Mouse (Mus musculus) layer of hippocampus, postnatal 10 days (tissue): ENCODE measurements around the gene Plcxd2. TPM values are rescaled to one million over a fixed set of nuclear protein-coding genes. Genes with fewer than 3 reads are reported as not detected.

Experiments used
- DNase-seq, 2 experiments: peaks; one replicate each; pipeline ENCODE4 v3.0.0; 2021; ENCODE audit warnings: low spot score in 2 of 2
- long read RNA-seq: library from polyadenylated mRNA; stranded (forward); transcript quantifications from one replicate; pipeline ENCODE4 v2.0.0, GENCODE M21; 2023
- total RNA-seq, 2 experiments: library from RNA; stranded (reverse); gene quantifications; 2 replicates each; pipeline ENCODE4 v1.2.3; 2021

Plcxd2 gene
- 10 to 100 TPM; 32.8 to 34.0 TPM for total RNA-seq
- long read RNA-seq, partial matches to known transcripts = 0 of 6 reads
- long read RNA-seq, other reads (novel, unspliced or antisense) = 6 of 6 reads

DNA sequence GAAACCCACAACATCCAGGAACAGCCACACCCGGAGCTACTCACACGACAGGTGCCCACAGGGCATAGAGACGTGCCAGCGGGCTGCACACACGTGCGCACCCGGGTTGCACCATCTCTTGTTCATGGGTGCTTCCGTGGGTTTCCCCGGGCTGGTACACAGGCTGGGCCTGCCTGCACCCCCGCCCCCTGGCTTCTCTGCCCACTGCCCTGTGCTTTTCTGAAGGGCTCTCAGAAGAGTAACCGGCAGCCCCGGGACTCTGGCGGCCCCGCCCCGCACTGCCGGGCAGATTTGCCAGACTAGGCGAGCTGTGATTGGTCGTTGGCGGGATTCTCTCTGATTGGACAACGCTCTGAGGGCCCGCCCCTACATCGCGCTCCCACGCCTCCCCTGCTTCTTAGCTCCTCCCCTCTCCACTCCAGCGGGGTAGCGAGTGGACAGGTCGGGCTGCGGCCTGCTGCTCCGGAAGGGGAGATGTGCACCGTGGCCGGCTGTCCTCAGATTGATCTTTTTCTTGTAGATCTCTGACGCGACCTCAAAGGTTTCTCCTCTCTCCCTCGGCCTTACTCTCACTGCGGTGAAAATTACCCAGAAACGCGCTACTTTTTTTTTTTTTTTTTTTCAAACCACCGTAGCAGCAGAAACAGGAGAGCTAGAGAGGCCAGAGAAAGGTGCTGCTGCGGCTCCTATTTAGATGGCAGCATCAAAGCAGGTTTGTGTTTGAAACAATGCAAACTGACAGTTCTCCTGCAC, at the start of gene Plcxd2:
TSS of gene Plcxd2 (minus strand) at position 66 of the 753 bp plus-strand sequence.
- DNase-seq = peak; percentile 92 to 93

DNA sequence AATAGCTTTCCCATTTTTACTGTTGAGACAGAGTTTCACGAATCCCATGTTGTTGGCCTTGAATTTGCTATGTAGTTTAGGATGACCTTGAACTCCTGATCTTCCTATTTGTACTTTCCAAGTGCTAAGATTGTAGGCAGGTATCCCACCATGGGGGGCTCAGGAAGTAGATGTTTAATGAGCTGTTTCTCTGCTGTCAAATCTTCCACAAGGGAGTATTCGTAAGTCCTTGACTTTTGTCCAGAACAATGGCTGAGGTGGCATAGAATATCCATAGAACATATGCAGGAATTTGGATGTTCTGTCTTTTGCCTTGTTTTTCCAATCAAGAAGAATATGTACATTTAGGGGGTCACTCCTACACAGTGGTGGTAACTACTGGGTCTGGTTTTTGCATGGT, 36.9 kb upstream of the Plcxd2 start:
- no peak for DNase-seq

DNA sequence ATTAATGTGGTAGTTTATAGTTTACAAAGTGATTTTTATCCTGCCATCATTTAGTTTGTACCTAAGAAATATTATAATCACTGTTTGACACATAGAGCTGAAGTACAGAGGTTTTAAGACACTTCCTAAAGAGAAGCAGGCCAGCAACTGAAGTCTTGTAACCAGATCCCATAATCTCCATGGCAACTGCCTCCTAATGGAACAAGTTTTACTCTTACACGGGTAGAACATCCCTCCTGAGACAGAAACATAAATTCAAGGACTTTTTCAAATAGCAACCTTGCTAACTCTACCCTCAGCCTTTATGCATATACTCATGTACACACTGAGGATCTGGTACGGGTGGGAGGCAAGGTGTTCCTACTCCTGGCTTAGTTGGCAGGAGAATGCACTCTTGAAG, 26.2 kb upstream of the Plcxd2 start:
- no peak for DNase-seq

DNA sequence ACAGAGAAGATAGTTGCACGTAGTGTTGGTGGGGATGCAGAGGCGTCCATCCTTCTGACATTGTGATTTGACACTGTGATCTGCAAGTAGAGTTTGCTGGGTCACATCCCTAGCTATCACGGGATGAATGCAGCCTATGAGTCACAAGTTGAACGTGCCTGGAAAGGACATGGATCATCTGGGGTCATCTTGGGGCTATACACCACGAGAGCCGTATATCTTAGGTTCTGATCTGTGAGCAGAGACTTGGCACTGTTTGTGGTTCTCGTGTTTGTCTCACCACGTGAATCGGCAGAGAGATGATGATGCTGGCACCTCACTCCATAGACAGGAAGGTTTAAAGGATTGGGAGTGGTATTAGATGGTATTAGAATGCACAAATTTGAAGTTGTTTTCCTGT, 23.9 kb upstream of the Plcxd2 start:
- DNase-seq = no peak

DNA sequence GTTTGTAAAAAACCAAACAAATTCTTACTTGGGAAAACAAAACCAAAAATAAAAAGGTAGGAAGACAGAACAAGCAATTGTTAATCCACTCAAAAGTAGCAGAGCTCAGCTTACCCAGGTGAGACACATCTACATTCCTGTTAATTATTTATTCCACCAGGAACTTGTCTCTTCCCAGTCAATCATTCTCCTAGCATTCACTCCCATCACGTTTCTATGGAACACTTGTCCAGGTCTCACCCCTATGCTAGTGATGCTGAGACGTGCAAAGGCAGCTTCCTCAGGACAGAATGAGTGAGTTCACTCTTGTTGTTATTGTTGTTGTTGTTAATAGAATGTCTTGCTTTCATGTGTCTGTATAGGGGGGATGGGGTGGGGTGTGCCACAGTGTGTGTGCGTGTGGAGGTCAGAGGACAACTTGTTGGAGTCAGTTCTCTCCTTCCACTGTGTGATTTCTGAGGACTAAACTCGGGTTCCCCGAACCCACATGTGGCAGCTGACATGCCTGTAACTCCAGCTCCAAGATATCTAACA, 13.0 kb upstream of the Plcxd2 start:
- DNase-seq = no peak

DNA sequence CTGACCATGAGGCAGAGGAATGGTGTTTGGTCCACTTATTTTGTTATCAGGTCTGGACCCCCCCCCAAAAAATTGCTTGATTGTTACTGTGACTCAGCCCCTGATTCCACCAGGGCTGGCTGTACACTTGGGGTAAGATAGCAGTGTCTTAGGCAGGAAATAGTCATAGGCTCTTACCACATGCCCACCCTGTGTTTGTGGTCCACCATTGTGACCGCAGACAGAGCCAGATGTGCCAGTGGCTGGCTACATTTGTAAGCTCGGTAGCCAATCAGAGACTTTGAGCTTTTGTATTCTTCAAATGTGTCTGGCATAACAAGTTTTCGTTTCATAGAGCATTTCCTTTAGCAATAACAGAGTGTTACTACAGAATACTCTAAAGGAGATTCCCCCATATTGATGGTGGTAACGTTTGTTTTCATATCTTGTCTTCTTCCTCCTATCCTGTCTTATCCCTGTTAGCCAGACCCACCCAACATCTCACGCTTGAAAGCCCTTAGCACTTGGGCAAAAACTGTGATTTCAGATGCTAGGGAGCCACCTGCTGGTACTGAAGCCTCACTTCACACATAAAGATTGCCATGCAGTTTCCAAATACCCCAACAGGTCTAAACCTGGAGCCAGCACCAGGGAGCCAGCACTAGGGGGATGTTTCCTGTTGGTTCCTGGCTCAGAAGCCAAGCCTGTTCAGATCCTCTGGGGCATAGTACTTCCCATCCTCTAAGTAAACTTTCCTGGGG, 12.3 kb upstream of the Plcxd2 start:
- peak; percentile 67 to 73 for DNase-seq

DNA sequence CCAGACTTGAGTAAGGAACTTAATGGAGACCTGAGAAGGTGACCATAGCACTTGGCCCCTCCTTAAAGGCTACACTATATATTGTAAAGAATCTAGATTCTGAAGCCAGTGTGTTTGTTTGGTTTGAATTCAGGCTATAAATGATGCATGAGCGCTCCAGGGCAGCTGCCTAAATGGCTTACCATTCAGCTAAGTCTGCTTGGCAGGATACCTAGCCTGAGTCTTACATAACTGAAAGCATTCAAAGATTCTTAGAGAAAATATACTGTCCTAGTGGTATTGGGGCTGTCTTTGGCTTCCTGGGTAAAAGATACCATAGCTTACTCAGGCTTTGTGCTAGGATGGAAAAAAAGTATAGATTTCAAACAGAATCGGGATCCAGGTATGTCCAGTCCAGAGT, 11.3 kb upstream of the Plcxd2 start:
- no peak for DNase-seq

DNA sequence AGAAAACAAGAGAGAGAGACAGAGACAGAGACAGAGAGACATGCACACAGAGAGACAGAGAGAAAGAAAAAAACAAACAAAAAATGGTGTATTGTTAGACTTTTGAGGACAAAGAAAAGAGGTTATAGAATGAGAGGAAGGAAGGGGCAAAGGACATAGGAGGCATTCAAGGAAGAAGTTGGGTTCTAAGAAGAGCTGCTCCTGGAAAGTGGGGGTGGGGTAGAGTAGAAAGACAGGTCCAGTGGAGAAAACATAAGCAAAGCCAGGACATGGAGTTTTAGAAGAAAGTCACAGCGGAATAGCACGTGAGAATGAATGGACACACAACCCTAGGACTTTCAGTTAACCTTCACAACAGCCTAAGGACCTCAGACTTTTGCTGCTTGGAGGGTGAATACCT, 10.4 kb upstream of the Plcxd2 start:
- DNase-seq = no peak

DNA sequence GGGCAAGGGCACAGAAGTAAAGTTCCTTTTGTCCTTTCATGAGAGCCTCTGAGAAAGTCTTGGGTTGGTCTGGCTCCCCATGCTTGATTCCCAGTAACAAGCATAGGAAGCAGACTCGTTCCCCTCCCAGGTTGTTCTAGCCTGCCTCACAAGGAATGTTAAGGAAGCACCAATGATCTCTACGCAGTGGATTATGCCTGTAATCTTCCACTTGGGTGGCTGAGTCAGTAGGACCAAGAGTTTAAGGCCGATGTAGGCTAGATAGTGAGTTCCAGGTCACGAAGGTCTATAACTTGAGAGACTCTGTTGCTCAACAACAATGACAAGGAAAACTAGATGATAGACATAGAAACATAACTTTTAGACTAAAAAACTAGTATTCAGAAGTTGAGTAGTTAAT, 9.8 kb upstream of the Plcxd2 start:
- DNase-seq = no peak

DNA sequence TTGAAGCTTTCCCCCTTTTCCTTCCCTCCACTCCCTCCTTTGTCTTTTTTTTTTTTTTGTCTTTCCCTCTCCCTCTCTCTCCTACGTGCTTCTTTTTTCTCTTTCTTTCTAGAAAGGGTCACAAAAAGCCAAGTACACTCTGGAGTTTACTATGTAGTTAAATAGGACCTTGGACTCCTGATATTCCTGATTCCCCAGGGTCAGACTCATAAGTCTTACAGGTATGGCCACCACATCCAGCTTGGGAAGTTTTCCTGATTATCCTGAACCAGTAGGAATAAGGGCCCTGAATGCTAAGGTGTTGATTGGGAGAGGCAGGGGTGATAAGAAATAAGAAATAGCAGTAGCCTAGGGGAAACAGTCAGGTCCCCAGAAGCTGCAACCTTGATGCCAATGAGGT, 9.3 kb upstream of the Plcxd2 start:
- DNase-seq = no peak

DNA sequence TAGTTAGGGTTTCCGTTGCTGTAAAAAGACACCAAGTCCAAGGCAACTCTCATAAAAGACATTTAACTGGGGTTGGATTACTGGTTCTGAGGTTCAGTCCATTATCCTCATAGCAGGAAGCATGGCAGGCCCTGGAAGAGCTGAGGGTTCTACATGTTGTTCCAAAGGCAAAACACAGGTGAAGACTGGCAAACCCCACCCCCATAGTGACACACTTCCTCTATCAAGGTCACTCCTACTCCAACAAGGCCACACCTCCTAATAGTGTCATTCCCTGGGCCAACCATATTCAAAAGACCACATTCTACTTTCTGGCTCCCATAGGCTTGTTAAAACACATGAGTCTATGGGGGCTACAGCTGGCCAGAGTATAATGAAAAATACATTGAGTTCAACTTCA, 1.7 kb upstream of the Plcxd2 start:
- no peak for DNase-seq

DNA sequence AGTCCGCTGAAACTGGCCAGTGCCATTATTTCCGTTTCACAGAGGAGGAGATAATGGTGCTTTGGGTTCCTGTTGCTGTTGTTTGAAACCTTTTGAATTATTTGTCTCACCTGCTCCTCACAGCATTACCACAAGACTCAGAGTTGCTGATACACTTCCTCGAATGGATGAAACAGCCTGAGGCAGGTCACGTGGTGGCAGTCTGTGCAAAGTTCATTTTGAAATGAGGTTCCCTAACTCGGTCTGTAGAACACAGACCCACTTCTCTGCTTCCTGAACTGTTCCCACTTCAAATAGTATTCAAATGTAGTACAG, 845 bp upstream of the Plcxd2 start:
- DNase-seq = no peak

DNA sequence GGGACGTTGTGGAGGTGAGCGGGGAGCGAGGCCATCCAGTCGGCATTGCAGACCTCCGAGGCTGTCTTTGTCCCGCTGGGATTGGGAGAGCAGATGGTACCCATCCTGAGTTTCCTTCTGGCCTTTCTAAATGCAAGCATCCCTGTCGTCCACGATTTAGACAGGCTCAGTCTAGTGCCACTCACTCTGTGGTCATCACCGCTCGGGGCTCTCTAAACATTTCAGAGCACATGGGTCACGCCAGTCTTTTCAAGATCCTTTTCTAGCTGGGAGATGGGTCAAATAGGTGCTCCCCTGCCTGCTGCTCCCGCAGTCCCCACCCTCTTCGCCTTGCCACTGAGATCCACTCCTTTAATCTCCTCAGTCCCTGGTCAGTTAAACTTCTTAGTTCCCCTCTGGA, 301 bp downstream of the Plcxd2 start:
- peak in 1 of 2 experiments; percentile 13 for DNase-seq

DNA sequence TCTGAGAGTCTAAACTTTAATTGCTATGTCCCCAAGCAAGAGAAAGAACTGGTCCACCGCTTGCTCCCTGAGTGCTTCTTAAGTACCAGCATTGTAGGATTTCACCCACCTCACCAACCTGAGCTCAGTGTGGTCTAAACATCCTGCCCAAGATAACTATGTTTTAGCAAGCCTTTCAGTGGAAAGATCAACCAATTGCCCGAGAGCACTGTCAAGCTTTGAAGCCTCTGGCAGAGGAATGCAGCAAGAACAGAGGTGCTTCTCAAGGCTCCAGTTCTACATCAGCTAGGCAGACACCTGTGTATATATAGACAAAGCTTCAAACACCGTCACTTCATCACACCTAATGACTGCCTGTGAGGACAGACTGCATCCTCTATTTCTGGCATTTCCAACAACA, 1.3 kb downstream of the Plcxd2 start:
- DNase-seq = no peak

DNA sequence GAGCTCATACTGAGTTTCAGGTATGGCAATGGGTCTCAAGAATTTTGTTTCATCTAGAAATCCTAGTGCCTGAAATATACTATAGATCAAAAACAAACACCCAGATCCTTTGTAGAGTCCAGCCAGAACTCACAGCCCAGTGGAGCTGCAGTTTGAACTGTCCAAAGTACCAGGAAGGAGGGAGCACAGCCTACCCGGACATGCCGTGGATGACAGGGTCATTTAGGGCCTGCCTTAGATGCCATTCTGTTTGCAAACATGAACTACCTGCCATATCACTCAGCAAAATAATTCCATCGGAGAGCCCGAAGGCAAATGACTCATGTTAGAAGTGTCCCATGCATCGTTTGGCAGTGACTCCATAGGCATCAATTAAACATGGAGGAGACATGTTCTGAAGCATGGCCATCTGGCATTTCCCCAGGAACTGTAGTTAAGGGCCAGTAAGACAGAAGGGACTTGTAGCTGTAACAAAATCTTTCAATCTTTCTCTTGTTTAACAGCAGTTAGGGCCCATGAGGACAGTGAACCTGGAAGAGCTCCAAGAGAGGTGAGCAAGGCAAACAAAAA, 1.9 kb downstream of the Plcxd2 start:
- no peak for DNase-seq

DNA sequence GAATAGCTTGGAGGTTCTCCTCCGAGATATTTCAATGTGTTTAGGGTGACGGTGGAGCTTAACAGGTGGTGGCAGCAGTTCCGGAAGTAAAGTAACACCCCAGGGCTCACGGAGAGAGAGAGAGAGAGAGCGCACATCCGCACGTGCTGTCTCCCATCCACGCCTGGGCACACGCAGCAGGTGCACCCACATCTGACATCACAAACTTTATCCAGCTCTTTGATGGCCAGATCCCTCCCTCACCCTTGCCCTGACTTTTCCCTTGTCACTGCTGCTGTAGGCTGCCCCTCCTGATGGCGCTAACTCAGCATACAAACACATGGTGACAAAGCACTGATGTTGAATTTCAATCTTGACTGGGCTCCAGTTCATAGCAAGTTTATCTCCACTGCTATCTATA, 3.8 kb downstream of the Plcxd2 start:
- no peak for DNase-seq

DNA sequence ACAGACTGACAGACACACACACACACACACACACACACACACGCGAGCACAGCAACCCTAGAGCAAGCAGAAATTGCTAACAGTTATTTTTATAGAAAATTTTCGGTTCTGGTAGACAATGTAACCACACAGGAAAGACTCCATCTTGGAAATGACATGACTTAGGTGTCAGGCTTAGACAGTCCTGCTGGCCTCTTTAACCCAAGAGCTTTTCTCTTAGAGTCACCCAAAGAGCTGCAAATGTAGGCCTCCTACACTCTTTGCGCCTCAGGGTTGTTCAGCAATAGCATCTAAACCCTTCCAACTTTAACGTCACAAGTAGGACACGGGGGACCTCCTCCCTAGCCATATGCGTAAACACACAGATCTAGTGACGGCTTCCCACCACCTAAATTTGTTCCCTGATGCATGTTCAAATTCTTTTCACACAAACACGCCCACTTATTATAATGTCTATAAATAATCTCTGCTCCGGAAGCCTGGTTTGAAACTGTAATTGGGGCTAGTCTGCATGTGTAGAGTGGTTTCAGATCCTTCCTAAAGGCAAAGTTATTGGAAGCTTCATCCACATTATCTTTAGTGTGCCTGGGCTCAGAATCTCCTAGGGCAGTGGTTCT, 8.4 kb downstream of the Plcxd2 start:
- no peak for DNase-seq

DNA sequence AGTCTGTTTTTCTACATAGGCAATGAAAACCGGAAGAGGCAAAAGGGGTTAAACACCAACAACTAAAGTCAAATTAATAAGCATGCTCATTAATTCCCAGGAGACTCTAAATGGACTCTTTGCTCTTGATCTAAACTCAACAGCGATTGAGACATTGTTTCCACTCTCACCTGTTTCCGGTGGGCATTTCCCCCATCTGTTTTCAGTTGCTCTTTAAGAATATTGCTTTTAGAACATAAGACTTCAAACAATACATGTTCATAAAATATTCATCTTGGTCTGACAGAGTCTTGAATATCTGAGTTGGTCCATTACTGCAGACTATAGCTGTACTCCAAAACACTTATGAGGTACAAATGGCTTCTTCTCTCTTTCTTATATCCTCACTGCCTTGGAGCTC, 9.0 kb downstream of the Plcxd2 start:
- DNase-seq = no peak

DNA sequence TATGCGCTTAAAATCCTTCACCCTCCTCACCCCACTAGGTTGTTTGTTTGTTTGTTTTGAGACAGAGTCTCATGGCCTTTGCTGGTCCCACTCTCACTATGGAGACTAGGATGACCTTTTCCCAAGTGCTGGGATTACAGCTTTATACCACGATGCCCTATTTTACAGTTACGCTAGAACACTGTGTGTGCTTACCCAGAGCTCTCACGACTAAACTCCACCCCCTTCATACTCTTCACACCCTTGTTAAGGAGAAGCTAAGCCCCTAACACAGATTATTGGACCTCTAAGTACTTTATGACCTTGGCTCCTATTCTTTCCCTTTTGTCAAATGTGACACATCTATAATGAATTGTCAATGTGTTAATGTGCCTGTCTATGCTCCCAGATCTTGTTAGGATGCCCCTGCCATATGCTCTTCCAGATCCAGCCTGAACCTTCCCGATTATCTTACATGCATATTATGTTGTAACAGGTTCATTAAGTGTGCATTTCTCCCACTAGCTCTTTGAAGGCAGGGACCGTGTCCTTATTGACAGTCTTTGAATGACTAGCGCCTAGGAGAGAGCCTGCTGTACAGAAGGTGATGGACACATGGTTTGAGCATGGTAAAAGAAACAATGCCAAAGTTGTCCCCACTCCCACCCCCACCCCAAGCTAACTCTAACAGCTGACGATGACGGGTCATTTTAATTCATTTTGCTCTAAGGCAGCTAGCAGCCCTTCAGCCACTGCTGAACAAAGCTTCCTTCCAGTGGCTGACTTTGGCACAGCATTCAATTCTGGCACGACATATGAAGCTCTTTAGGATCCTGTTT, 10.4 kb downstream of the Plcxd2 start:
- no peak for DNase-seq

DNA sequence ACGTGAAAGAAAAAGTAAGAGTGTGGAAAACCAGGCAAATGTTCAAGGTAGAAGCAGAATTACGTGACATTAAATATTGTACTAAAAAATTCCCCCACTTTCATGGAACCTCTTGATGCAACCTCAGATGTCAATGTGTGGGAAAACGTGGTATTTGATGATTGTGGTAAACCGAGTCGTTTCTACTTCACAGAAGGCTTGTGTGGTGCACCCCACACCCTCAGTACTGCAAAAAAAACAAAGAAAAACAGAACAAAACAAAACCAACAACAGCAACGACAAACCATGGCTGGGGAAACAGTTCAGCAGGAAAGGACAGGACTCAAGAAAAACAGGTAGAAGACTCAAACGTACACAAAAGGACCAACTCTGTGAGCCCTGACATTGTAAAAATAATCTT, 11.8 kb downstream of the Plcxd2 start:
- no peak for DNase-seq
